Mouse (Mus musculus) CD4-positive helper T cell, adult 2 months (primary cell): ENCODE data around the gene Gadd45a.
A peak's percentile ranks its signal among the peaks of the same experiment; 100 is the strongest.
"Not testable (repeated sequence)": the region's sequence is repeated elsewhere in the genome, so short reads cannot be mapped to it uniquely, and the experiment has no call there.

ENCODE experiments used
- DNase-seq: peaks from one replicate; pipeline ENCODE4 v3.0.0-alpha.2; 2012; ENCODE audit warnings: low read depth, missing footprints, low spot score

Gadd45a gene

GRCm38 (mm10) chr6:67048880-67049694 is 11.8 kb upstream of the Gadd45a start:
- DNase-seq = no peak

GRCm38 (mm10) chr6:67048052-67048691 is 10.9 kb upstream of the Gadd45a start:
- DNase-seq = no peak

- DNase-seq = no peak
These were observed 9.7 kb upstream of the Gadd45a start for GRCm38 (mm10) chr6:67046937-67047336.

GRCm38 (mm10) chr6:67045424-67045823 is 8.2 kb upstream of the Gadd45a start:
- DNase-seq = no peak

- no peak for DNase-seq
These were observed 3.7 kb upstream of the Gadd45a start for GRCm38 (mm10) chr6:67040904-67041410.

- no peak for DNase-seq
These were observed 1.7 kb upstream of the Gadd45a start for GRCm38 (mm10) chr6:67038964-67039363.

GRCm38 (mm10) chr6:67036356-67036811 is 873 bp downstream of the Gadd45a start:
- DNase-seq = peak; percentile 72

GRCm38 (mm10) chr6:67035388-67036299 is 1.6 kb downstream of the Gadd45a start:
- peak; percentile 9 for DNase-seq

- no peak for DNase-seq
These were observed 2.7 kb downstream of the Gadd45a start for GRCm38 (mm10) chr6:67034331-67035130.

- no peak for DNase-seq
These were observed 3.7 kb downstream of the Gadd45a start for GRCm38 (mm10) chr6:67033604-67034003.

GRCm38 (mm10) chr6:67032972-67033371 is 4.3 kb downstream of the Gadd45a start:
- not testable (repeated sequence) for DNase-seq

GRCm38 (mm10) chr6:67032551-67032950 is 4.7 kb downstream of the Gadd45a start:
- not testable (repeated sequence) for DNase-seq

- no peak for DNase-seq
These were observed 6.4 kb downstream of the Gadd45a start for GRCm38 (mm10) chr6:67030846-67031245.

GRCm38 (mm10) chr6:67030416-67030815 is 6.8 kb downstream of the Gadd45a start:
- no peak for DNase-seq

- DNase-seq = no peak
These were observed 7.3 kb downstream of the Gadd45a start for GRCm38 (mm10) chr6:67029987-67030386.

GRCm38 (mm10) chr6:67029312-67029950 is 7.8 kb downstream of the Gadd45a start:
- no peak for DNase-seq

- no peak for DNase-seq
These were observed 9.7 kb downstream of the Gadd45a start for GRCm38 (mm10) chr6:67027438-67028142.

GRCm38 (mm10) chr6:67026661-67027060 is 10.6 kb downstream of the Gadd45a start:
- DNase-seq = no peak

- DNase-seq = no peak
These were observed 13.5 kb downstream of the Gadd45a start for GRCm38 (mm10) chr6:67023729-67024128.

GRCm38 (mm10) chr6:67021308-67021707 is 15.9 kb downstream of the Gadd45a start:
- DNase-seq = no peak
